Mouse (Mus musculus): Measurements from ENCODE around the gene Nfya. TPM values are rescaled to one million over a fixed set of nuclear protein-coding genes. Genes with fewer than 3 reads are reported as not detected.
A peak's percentile ranks its signal among the peaks of the same experiment; 100 is the strongest.

The Nfya gene
- 99.1 and 121 TPM in 2 replicates for polyA plus RNA-seq (2012; rRNA removed)

DNA sequence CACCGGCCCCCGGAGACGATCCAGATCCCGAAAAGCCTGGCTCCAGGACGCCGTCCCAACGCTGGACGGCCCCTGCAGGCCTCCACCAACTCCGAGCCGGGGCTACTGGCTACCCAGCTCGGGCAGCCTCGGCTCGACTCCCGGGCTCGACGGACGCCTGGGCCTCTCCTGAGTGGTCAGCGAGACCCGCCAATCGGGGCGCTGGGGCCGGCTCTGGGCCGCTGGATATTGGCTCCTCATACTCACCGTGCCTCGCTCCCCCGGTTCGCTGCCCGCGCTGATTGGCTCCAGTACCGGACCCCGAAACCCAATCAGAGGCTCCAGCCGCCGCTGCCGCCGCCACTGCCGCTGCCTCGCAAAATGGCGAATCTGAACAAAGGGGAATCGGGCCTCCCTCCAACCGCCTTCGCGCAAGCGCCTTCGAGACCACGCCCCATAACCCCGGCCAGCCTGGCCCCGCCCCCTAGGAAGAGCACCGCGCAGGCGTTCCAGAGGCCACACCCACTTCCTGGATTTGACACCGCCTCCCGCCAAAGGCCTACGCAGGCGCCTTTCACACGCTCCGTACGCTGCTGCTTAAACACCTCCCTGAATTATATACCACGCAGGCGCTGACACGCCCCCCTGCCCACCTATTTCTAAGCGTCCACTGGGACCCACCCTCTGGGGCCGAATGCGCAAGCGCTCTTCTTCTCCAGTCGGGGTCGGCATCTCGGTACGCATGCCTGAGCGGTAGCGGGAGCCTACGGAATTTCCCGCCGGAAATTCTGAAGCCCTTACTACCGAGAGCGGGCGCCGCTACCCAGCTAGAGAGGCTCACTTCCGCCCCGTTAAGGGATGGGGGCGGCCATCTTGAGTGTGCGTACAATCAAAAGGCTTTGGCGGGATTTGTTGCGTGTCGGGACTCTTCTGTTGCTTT lies at the start of gene Nfya, which contains the start of gene Oard1:
Gene Nfya (minus strand): TSS at position 527 of the 919 bp plus-strand sequence.
Gene Oard1 (plus strand): TSS at position 635 of the 919 bp plus-strand sequence.
- DNase-seq (ENCODE audit: low read depth), result peak; percentile 100
- TF ChIP-seq POLR2A (IDR thresholded peaks at IDR 0.05; ENCODE audit: borderline replicate concordance, extremely low read depth, insufficient read depth, insufficient read length, poor library complexity, severe bottlenecking), result peak; percentile 92
- no peak for TF ChIP-seq CTCF (IDR thresholded peaks at IDR 0.05; ENCODE audit: borderline replicate concordance, extremely low read depth, insufficient read depth, insufficient read length)

DNA sequence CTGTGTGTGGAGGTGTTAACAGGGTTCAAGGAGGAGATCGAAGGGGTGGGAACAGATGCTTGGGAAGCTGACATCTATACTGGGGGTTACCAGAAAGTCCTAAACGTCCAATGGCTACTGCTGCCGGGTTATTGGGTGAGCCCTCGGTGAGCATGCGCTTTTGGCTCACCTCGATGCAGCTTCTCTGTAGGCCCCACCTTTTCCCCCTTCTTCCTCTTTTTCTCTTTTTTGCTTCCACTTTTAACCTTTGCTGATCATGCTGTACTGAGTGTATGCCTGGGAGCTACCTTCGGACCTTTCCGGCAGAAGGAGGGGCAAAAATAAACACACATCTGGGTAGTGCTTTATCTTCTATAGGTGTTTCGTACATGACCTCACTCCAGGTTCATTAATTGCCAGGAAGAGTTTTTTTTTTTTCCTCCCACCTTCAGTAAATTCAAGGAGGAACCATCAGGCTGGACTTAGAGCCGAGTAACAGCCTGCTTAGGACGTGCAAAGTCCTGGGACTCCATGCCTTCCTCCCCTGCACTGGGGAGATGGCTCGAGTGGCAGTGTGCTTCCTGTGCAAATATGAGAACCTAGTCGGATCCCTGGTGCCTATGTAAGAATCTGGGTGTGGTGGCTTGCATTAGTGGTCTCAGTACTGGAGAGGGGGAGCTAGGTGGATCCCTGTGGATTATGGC lies 48.4 kb upstream of the Nfya start:
- TF ChIP-seq CTCF (IDR thresholded peaks at IDR 0.05; ENCODE audit: borderline replicate concordance, extremely low read depth, insufficient read depth, insufficient read length) (no peak), POLR2A (IDR thresholded peaks at IDR 0.05; ENCODE audit: borderline replicate concordance, extremely low read depth, insufficient read depth, insufficient read length, poor library complexity, severe bottlenecking) (no peak)
- DNase-seq (ENCODE audit: low read depth), result no peak

DNA sequence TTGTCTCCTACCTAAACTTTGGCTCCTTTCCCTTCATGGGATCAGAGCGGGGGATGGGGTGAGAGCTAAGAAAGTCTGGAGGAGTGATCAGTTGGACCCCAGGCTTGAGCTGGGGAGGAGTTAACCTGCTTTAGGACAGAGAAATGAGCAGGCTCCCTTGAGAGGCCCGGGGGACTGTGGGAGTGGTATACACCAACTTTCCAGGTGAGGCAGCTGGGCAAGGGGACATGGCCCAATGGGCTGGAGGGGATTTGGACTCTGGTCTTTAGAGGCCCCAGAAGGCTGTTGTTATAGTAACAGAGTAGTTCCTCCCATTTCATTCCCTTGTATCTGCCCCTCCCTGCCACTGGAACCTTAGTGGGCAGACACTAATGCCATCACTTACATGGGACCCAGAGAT lies 46.2 kb upstream of the Nfya start:
- TF ChIP-seq POLR2A (IDR thresholded peaks at IDR 0.05; ENCODE audit: borderline replicate concordance, extremely low read depth, insufficient read depth, insufficient read length, poor library complexity, severe bottlenecking) (no peak), CTCF (IDR thresholded peaks at IDR 0.05; ENCODE audit: borderline replicate concordance, extremely low read depth, insufficient read depth, insufficient read length) (no peak)
- DNase-seq (ENCODE audit: low read depth), result no peak

DNA sequence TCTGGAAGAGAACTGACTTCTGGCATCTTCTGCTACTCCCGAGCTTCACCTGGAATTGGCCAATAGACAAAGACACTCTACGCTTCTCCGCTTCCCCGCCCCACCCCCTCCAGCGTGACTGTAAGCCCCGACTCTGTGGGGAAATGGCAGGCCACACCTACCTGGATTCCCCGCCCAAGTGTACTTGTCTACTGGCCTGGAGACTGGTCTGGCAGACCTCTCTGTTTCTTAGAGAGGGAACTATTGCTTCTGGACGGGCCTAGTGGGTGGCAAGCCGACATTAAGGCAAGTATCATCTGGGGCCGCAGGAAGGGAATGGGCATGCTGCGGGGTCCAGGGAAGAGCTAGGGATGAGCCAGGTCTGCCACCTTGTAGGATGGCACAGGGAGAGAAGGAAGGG lies 45.0 kb upstream of the Nfya start, which contains the start of gene Unc5cl:
Gene Unc5cl (plus strand): TSS at position 214 of the 400 bp plus-strand sequence.
- no peak for DNase-seq (ENCODE audit: low read depth)
- no peak for TF ChIP-seq POLR2A (IDR thresholded peaks at IDR 0.05; ENCODE audit: borderline replicate concordance, extremely low read depth, insufficient read depth, insufficient read length, poor library complexity, severe bottlenecking)
- TF ChIP-seq CTCF (IDR thresholded peaks at IDR 0.05; ENCODE audit: borderline replicate concordance, extremely low read depth, insufficient read depth, insufficient read length), result no peak

DNA sequence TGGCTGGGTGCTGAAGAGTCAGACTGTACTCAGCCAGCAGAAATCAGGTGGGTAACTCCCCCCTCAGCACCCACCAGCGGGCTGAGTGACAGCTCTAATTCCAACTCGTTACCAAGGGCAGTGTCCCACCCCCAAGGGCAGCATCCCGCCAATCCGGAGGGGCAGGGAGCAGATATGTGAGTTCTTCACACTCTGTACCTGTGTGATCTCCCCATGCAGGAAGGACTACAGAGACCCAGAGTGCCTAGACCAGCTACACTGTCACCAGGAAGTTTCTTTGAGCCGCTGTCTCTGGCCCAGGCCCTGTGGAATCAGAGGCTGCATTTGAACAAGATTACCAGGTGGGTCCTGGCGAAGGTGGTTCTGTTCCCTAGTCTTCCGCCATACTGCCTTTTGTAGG lies 44.5 kb upstream of the Nfya start:
- TF ChIP-seq CTCF (IDR thresholded peaks at IDR 0.05; ENCODE audit: borderline replicate concordance, extremely low read depth, insufficient read depth, insufficient read length), result no peak
- TF ChIP-seq POLR2A (IDR thresholded peaks at IDR 0.05; ENCODE audit: borderline replicate concordance, extremely low read depth, insufficient read depth, insufficient read length, poor library complexity, severe bottlenecking), result no peak
- DNase-seq (ENCODE audit: low read depth), result no peak

DNA sequence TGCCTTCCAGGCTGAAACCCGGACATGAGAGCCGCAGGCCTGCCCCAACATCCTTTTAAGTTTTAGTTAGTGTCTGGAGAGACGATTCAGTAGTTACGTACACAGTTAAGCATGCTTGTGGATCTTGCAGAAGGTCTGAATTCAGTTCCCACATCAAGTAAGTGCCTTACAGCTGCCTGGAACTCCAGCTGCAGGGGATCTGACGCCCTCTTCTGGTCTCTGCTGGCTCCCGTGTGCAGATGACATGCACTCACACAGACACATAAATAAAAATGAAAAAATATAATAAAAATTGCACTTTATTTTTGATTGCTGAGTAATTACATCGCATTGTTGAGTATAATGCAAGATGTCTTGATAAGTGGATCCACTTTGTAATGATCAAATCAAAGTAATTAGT lies 43.8 kb upstream of the Nfya start:
- DNase-seq (ENCODE audit: low read depth), result no peak
- no peak for TF ChIP-seq POLR2A (IDR thresholded peaks at IDR 0.05; ENCODE audit: borderline replicate concordance, extremely low read depth, insufficient read depth, insufficient read length, poor library complexity, severe bottlenecking)
- TF ChIP-seq CTCF (IDR thresholded peaks at IDR 0.05; ENCODE audit: borderline replicate concordance, extremely low read depth, insufficient read depth, insufficient read length), result no peak

DNA sequence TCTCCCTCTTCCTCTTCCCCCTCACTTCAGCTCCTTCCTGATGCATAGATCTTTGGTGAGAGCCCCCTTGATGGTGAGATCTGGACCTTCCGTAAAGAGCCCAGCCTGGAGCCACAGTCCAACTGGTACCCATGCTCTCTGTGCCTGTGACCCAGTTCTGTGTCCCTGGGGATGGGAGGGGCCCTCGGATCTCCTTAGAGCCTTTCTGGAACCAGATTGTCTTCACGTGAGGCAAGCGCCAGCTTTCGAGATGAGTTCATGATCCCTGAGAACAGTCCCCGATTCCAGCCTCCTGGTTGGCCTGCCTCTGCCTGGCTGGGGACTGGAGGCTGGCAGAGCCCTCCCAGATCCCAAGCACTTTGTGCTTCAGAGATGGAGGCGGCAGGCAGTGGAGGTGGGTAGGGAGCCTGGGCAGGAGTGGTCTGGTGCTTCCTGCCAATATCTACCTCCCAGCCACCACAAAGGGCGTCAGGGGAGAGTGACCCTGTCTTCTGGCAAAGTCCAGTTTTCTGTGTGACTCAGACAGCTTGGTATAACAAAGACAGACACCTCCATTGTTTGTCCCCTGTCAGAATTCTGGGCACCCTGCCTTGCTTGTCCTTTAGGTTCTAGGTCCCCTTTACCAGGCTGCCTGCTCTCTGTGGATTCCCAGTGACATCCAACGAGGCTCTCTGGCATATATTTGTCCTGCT lies 42.2 kb upstream of the Nfya start:
- DNase-seq (ENCODE audit: low read depth), result peak; percentile 12
- TF ChIP-seq POLR2A (IDR thresholded peaks at IDR 0.05; ENCODE audit: borderline replicate concordance, extremely low read depth, insufficient read depth, insufficient read length, poor library complexity, severe bottlenecking), result no peak
- TF ChIP-seq CTCF (IDR thresholded peaks at IDR 0.05; ENCODE audit: borderline replicate concordance, extremely low read depth, insufficient read depth, insufficient read length), result no peak

DNA sequence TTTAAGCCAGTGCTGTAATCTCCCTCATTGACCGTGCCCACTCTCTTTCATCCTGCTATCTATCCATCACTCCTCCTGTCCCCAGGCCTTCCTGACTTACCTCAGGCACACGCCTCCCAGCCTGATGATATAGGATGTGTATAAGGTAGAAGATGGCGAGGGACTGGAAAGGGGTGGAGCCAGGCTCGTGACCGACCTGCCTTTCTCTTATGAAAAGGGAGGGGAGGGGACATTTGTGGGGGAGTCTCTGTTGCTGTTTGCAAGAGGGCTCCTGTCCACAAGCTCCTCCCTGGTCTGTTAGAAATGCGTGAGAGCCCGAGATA lies 41.6 kb upstream of the Nfya start, which contains the start of gene Tspo2:
Gene Tspo2 (minus strand): TSS at position 170 of the 323 bp plus-strand sequence.
- TF ChIP-seq POLR2A (IDR thresholded peaks at IDR 0.05; ENCODE audit: borderline replicate concordance, extremely low read depth, insufficient read depth, insufficient read length, poor library complexity, severe bottlenecking), result no peak
- no peak for TF ChIP-seq CTCF (IDR thresholded peaks at IDR 0.05; ENCODE audit: borderline replicate concordance, extremely low read depth, insufficient read depth, insufficient read length)
- no peak for DNase-seq (ENCODE audit: low read depth)

DNA sequence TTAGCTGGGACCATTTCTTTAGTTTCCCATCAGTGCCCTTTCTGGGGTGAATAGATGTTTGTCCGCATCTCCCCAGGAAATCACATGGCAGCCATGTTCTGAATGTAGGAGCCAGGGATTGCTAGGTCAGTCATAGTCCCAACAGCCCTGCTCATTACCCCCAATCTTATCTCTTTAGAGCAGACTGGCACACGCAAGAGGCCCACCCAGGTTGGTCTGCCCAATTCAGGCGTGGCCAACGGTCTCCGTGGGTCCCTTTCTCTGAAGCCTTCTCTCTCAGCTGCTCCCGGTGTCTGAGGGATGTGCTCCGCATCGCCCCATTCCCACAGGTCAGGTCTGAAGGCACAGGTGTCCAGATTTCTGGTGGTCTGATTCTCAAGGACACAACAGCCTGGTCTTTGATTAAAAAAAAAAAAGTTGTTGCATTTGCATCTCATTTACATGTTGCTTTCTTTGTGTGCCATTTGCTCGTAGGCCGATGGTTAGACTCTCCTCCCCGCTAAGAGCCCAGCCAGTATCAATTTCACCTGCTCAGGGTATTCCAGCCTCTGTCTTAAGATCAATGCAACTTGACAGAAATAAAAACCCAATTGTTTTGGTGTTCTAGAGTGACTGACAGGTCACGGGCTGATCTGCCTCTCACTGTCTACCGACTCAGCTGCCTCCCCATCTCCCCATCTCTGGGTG lies 41.1 kb upstream of the Nfya start:
- DNase-seq (ENCODE audit: low read depth), result no peak
- no peak for TF ChIP-seq POLR2A (IDR thresholded peaks at IDR 0.05; ENCODE audit: borderline replicate concordance, extremely low read depth, insufficient read depth, insufficient read length, poor library complexity, severe bottlenecking)
- TF ChIP-seq CTCF (IDR thresholded peaks at IDR 0.05; ENCODE audit: borderline replicate concordance, extremely low read depth, insufficient read depth, insufficient read length), result no peak

DNA sequence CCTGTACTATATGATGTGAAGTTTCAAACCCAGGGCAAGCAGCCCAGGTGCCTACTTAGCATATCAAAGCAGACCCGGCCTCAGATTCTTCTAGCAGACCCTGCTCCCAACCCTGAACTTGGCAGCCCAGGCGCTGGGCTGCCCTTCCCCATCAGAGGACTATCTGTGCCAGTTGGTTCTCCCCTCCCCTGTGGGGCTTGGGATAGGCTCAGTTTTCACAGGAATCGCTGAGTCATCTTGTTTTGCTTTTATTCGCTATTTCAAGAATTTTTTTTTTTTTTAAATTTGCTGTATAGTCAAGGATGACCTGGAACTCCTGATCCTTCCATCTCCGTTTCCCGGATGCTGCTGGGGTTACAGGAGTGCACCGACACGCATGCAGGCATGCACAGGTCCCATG lies 38.0 kb upstream of the Nfya start:
- no peak for TF ChIP-seq POLR2A (IDR thresholded peaks at IDR 0.05; ENCODE audit: borderline replicate concordance, extremely low read depth, insufficient read depth, insufficient read length, poor library complexity, severe bottlenecking)
- no peak for TF ChIP-seq CTCF (IDR thresholded peaks at IDR 0.05; ENCODE audit: borderline replicate concordance, extremely low read depth, insufficient read depth, insufficient read length)
- no peak for DNase-seq (ENCODE audit: low read depth)
